Mouse (Mus musculus) thymus, adult 2 months (tissue): ENCODE measurements around the gene Slc10a2.
"Not testable (repeated sequence)": the region's sequence is repeated elsewhere in the genome, so short reads cannot be mapped to it uniquely, and the experiment has no call there.

Experiments used
- CTCF ChIP-seq: fragments of 200-500 bp; IDR thresholded peaks from 2 replicates; pipeline ENCODE4 v1.5.1; 2012; ENCODE audit warnings: mild to moderate bottlenecking, control low read depth, low read length, moderate library complexity, borderline replicate concordance; ENCODE audit not compliant: control insufficient read depth, poor library complexity, insufficient read depth; ENCODE audit errors: extremely low read depth
- POLR2A ChIP-seq: fragments of 200-500 bp; IDR thresholded peaks from 2 replicates; pipeline ENCODE4 v1.6.1; 2012; ENCODE audit warnings: mild to moderate bottlenecking, low read length, control low read depth, moderate library complexity; ENCODE audit not compliant: control insufficient read depth, poor library complexity, insufficient read depth; ENCODE audit errors: extremely low read depth

DNA sequence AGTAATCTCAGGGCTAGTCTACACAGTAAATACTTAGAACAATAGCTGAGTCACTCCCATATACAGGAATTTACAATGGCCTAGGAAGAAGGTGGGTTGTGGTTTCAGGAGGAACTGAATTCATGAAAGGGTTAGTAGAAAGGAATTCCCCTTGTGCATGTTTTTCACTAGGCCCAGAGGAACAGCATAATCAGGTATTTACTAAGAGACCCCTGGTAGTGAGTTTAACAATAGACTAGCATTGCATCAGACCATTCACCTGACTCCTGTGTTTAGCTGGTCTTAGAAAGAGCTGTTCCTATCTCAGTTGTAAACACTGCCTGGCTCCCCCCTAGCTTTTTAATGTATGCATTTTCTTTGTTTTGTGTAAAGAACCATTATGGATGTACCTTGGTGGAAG is 11.2 kb downstream of the Slc10a2 start:
- TF ChIP-seq POLR2A, CTCF: not testable (repeated sequence)
